Mouse (Mus musculus): ENCODE measurements around the gene Igf1r.

DNA sequence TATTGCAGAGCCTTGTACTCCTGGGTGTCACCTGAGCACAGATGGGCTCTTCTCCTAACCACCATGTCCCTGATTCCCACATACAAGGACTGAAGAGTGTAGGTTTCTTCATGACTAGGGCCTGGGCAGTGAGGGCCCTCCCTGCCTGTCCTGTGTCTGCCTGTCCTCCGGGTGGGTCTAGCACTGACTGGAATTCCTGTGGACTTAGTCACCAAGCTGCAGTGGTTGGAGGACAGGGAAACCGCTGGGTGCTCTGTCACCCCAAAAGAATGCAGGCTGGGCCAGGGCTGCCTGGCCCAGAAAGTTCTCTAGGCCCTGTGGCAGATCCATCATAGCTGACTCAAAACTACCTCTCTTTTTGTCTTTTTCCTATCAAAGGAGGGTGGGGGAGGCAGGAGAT is 69.1 kb downstream of the Igf1r start:
- TF ChIP-seq CTCF (IDR thresholded peaks at IDR 0.05) = no peak
- peak; percentile 82 for TF ChIP-seq EP300 (IDR thresholded peaks at IDR 0.05)
